Mouse (Mus musculus) C2C12 (cell line): ENCODE data around the gene Ass1.

Experiments used
- CEBPB ChIP-seq: IDR thresholded peaks from one replicate; pipeline ENCODE4 v1.6.1; 2011; ENCODE audit warnings: low read depth, mild to moderate bottlenecking, control low read depth, moderate library complexity
- CTCF ChIP-seq: IDR thresholded peaks from one replicate; pipeline ENCODE4 v1.5.1; 2011; ENCODE audit not compliant: control insufficient read depth, insufficient read depth, insufficient read length
- MAX ChIP-seq: IDR thresholded peaks from one replicate; pipeline ENCODE4 v1.6.1; 2011; ENCODE audit warnings: mild to moderate bottlenecking, control low read depth
- MYOD1 ChIP-seq: IDR thresholded peaks from one replicate; pipeline ENCODE4 v1.6.1; 2011; ENCODE audit warnings: low read depth; ENCODE audit not compliant: control insufficient read depth, insufficient read length
- MYOG ChIP-seq: IDR thresholded peaks from one replicate; pipeline ENCODE4 v1.6.1; 2011; ENCODE audit not compliant: control insufficient read depth, insufficient read length; ENCODE audit errors: extremely low read depth
- USF1 ChIP-seq: IDR thresholded peaks from one replicate; pipeline ENCODE4 v1.6.1; 2011; ENCODE audit warnings: low read depth, mild to moderate bottlenecking, control low read depth, moderate library complexity

DNA sequence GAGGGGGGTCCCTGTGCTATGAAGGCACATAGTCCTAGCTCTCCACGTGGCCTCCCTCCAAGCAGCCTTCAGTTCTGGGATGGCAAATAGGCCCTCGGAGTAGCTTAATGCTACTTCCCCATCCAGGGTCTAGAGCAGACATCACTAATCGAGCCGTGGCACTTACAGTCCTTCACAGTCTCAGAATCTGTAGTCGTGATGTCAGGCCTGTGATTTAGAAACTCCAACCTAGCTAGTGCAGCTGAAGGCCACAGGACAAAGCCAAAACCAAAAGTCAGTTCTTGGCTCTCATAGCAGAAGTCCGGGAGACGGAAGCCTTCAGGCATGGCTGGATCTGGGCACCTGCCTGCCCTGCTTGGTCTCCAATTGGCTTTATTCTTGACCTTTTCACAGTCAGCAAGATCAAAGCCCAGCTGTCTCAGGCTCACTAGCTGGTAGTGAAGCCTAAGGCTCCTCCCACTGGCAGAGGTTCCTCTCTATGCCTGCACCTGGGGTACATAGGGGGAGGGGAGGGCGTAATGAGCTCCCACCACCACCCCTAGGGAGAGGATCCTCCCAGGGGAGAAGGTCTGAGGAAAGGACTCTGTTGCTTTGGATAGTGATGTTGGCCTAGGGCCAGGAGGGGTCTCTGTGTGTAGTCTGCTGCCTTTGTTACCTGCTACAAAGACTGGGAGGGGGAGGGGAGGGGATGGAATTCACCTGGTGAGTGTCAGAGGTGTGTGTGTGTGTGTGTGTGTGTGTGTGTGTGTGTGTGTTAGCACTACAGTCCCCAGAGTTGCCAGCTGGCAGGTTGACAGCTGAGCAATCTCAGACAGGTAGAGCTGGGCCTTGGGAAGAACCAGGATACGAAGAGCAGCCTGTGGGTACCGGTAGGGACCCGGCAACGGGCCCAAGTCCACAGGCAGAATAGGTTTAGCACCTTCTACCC lies 7.5 kb downstream of the Ass1 start:
- TF ChIP-seq CTCF (no peak), MYOG (no peak), MAX (no peak), CEBPB (no peak), MYOD1 (no peak), USF1 (no peak)
